Mouse (Mus musculus): ENCODE measurements at regions not wholly inside any gene's neighbourhood (a gene's known extent, or its start where the extent isn't known, plus 50 kb on each side); places are given as distances from the start of the nearest gene placed in this dataset.

DNA sequence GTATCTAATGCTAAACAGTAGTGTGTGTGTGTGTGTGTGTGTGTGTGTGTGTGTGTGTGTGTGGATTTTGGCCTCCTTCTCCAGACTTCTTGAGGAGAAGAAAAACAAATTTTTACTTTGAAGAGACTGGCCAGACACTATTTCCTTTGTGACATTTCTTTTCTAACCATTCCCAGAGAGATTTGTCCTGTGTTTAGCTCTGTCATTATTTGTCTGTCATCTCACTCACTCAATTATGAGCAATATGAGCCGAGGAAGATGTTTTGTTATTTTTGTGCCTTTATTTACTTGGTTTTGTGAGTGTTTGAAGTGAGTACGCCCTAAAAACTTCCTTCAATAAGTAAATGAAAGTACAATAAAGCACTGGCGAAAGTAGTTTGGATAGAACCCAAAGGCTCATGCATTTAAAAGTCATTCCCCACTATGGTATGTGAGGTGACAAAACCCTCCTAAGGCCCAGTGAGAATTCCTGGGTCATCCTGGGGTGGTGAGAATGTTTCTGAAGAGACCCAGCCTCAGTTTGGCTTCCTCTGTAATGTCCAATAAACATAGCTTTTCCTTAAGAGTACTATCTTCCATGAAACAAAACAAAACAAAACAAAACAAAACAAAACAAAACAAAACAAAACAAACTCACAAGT is 52.1 kb upstream of the Slc13a1 start:
- Histone ChIP-seq H3K27me3 (ENCODE audit: control insufficient read depth, insufficient read depth, low read length, poor library complexity, severe bottlenecking) (no peaks in the 10 kb centered on the region), H3K36me3 (ENCODE audit: control insufficient read depth, insufficient read depth, low read length, poor library complexity, severe bottlenecking) (no peaks in the 10 kb centered on the region)
- no peak for DNase-seq (ENCODE audit: low read depth, low spot score)

Data from splenic B cell, adult 2 months (primary cell).